ENCODE assay signal across 19 mouse cellular contexts in genomic region chr14:58105596-58105995, GRCm38 (mm10). TPM values are rescaled to one million over a fixed set of nuclear protein-coding genes. Genes with fewer than 3 reads are reported as not detected.
"Had no signal": no experiment of that assay in that cellular context is flagged by ENCODE, and none has a peak within 500 bp of the region (broad histone marks: within the 10 kb centered on the region; RNA-seq: fewer than 3 reads in every experiment).

No protein-coding gene starts in this region.

- H3K27ac ChIP-seq: midbrain, embryonic 10.5 days; midbrain, embryonic 12.5 days; neural tube, embryonic 13.5 days; neural tube, embryonic 15.5 days; stomach, embryonic 15.5 days; stomach, postnatal 0 days had no signal

- H3K4me3 ChIP-seq: midbrain, embryonic 10.5 days; midbrain, embryonic 12.5 days; myocyte; neural tube, embryonic 13.5 days; neural tube, embryonic 15.5 days; stomach, embryonic 15.5 days had no signal

- DNase-seq: lung, adult 18-20 months; lung, embryonic 14.5 days; lung, postnatal 10 days; lung, postnatal 4 days; midbrain, embryonic 14.5 days; right cerebral cortex, postnatal 14 days; thymus, adult 2 months; thymus, postnatal 25 days; thymus, postnatal 4 days had no signal

- H3K4me1 ChIP-seq: midbrain, embryonic 10.5 days; midbrain, embryonic 12.5 days; stomach, embryonic 15.5 days had no signal

RNA-seq across cellular contexts. Expression of gene Fgf9, which starts 35.2 kb away (rescaled TPM):
- total RNA-seq: megakaryocyte, adult 5-6 weeks; megakaryocyte-erythroid progenitor cell, adult 5-6 weeks had no signal
- polyA plus RNA-seq: spleen, adult 2 months had no signal
